Mouse (Mus musculus): ENCODE results near the gene Gm49342.

The Gm49342 gene

DNA sequence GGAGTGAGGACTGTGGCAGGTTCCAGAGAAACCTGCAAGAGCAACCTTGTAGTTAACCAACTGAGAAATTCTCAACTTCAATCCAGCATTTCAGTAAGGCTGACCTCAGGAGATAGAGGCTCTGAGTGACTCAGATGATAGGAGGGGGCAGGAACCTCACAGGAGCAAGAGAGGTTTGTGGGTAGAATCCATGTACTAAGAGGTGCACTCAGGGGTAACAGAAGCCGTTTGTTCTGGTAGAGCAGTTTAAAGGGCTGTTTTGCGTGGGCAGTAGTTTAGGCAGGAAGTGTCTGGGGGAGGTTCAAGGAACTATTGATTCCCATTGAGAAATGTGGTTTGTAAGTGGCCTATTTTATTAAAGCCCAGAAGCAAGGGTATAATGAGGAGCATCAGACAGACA, 36.9 kb downstream of the Gm49342 start:
- DNase-seq (ENCODE audit: low spot score) = no peak

DNA sequence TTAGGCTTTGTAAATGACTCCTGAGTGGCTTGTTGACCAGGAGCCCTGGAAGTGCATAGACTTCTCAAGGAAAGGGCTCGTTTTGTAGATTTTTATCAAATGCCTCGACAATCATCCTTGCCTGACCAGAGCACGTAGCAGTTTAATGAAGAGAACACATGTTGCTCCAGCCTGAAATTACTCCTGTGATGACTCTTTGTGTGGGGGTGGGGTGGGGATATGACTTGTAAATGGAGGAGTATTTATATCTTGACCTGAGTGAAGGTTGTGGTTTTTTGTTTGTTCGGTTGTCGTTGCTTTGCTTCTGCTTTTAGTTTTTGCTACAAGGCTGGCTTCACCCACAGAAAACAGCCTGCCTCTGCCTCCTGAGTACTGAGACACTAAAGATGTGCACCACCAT, 37.5 kb downstream of the Gm49342 start:
- DNase-seq (ENCODE audit: low spot score) = no peak

DNA sequence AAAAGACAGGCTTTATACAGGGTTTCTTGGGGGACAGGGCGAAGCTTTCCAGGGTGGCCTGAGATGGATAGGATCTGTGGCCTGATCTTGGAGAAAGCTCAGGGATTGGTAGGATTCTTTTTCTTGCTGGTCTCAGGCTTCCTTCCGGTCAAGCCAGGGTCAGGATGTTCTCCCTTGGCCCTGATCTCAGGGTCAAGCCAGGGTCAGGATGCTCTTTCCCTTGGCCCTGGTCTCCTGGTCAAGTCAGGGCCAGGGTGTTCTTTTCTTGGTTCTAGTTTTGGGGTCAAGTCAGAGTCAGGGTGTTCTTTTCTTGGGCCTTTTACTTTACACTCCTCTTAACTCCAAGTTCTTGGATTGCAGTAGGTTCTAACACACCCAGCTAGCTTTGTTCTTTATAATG, 43.4 kb downstream of the Gm49342 start:
- no peak for DNase-seq (ENCODE audit: low spot score)

DNA sequence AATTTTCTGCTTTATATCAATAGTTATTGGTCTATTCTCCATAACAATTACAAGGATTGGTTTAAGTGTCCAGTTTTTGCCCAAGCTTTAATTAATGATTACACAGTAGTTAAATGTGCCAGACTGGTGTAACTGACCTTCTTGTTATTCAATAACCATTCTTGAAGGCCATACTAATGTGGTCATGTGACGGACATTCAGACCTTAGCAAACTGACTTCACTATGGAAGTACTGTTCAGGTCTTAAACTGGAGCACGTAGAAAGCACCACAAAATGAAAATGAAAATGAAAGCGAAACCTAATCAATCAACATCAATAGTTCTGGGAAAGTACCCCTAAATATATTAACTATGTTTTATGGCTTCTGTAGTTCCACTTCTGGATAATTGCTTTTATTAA, 46.7 kb downstream of the Gm49342 start:
- DNase-seq (ENCODE audit: low spot score) = no peak

DNA sequence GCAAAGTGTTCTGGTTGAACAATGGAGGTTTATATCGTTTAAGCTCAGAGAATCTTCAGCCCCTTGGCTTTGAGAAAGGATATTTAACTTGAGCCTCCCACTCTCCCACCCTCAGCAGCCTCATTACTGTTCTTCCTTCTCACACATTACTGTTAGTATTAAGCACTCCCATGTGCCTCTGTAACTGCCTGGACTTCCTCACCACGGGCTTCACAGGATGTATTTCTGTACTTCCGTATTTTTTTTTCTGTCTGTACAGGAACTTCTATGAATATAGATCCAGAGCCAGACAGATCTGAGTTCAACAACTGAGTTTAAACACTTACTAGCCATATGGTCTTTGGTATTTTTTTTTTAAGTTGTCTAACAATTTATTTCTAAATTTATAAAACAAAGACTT, 52.8 kb downstream of the Gm49342 start:
- no peak for DNase-seq (ENCODE audit: low spot score)

DNA sequence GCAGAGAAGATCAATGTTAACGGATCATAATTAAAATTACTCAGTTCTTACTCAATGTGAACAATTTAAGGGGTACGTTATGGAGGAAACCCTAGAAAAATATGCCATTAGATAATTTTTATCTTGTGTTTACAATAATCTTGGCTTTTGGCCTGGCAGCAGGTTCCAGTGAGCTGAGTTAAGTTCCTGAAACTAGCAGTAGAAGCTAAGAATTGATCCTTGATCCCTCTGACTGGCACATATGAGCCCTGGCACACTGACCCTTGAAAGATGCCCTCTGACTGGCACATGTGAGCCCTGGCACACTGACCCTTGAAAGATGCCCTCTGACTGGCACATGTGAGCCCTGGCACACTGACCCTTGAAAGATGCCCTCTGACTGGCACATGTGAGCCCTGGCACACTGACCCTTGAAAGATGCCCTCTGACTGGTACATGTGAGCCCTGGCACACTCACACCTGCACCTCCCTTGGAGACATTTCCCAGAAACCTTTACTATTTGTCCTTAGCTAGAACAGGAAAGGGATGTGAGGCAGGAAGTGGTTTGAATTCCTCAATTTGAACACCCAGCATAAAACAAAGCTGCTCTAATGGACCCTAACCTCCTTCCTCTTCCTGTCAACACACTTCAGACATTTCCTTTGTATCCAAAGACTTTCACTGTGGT, 53.8 kb downstream of the Gm49342 start:
- DNase-seq (ENCODE audit: low spot score) = no peak

DNA sequence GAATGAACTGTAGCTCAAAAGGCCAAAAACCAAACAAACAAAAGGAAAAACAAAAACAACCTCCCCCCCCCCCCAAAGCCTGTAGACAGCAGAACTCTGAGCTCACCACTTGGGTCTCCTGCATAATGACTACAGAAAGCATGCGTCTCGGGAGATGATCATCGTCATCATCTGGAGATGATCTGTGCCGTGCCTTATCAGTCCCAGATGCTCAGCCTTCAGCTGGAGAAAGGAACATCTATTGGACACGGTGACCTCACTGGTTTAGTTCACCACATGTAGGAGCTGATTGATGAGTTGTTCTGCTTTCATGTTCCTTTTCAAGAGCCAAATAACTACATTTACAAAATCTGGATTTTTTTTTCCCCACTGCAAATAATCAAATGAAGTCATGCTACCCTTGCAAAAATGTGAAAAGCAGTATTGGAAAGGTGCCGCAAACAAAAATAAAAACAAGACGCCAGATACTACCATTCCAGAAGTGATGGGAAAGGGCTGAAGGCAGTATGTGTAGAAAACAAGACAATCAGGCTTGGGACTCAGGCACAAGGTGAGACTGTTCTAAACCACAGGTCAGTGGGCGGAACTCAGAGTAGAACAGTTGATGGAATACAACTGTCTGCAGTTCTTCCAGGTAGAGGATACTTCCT, 63.0 kb downstream of the Gm49342 start, which contains the start of gene Rnase10:
Gene Rnase10 (plus strand): TSS at position 600 of the 650 bp plus-strand sequence.
- DNase-seq (ENCODE audit: low spot score) = no peak

DNA sequence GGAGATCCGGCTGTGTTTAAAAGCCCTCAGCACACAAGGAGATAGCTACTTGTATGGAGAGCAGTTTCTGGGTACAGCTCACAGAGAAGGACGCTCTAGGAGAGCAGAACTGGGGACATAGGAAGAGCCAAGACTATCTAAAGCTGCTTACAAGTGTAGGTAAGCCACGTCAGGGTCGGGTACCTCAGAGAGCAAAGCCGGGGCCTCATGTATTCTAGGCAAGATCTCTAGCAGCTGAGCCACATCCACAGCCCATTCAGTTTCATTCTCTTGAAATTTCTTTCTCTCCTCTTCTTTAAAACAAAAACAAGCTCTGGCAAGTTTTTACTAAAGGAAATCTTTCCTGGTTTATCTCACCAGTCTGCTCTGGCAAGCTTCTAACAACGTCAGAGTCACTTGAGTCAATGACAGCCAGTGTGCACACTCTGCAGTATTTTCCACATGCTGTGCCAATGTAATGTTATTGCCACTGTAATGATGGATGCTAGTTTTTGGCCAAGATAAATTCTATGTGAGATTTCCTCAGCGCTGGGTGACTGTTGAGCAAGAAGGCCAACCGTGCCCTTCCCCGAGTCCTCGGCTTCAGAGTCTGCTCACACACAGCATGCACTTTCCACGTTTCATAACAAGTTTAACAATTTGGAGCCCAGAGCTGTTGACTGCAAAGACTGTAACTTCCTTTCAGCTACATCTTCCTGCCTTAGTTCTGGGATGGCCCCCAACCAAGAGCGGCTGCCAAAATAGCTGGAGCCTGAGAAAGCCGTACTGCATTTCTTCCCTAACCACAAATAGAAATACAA, 63.8 kb downstream of the Gm49342 start:
- DNase-seq (ENCODE audit: low spot score) = no peak

DNA sequence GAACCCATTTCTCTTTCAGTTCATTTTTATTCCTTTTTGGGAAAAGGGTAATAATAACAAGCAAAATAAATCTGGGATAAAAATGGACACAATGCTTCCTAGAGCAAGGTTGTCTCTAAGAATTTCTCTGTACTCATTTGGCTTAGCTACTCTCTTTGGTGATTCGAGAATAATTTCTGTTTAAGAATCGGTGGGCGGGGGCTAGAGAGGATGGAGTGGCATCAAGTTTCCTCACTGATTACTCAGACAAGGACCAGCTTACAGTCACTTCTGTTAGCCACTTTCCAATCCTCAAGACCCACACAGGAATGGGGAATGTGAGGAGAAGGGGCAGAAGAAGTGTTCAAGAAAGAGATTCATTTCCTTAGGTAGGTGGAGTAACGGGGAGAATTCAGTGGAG, 64.5 kb downstream of the Gm49342 start:
- no peak for DNase-seq (ENCODE audit: low spot score)

DNA sequence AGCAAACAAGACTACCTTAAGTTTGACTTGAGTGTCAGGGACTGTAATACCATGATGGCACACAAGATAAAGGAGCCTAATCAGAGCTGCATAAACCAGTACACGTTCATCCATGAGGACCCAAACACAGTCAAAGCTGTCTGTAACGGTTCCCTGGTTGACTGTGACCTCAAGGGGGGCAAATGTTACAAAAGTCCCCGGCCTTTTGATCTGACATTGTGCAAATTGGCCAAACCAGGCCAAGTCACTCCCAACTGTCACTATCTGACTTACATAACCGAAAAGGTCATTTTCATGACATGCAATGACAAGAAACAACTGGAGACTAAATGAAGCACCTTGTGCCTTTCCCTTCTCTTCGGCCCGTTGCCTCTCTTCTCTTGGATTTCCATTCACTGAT, 65.3 kb downstream of the Gm49342 start:
- no peak for DNase-seq (ENCODE audit: low spot score)

Measured in spleen, adult 12 weeks (tissue).